7 mouse cellular contexts compared by ENCODE assay signal in the genomic region with DNA sequence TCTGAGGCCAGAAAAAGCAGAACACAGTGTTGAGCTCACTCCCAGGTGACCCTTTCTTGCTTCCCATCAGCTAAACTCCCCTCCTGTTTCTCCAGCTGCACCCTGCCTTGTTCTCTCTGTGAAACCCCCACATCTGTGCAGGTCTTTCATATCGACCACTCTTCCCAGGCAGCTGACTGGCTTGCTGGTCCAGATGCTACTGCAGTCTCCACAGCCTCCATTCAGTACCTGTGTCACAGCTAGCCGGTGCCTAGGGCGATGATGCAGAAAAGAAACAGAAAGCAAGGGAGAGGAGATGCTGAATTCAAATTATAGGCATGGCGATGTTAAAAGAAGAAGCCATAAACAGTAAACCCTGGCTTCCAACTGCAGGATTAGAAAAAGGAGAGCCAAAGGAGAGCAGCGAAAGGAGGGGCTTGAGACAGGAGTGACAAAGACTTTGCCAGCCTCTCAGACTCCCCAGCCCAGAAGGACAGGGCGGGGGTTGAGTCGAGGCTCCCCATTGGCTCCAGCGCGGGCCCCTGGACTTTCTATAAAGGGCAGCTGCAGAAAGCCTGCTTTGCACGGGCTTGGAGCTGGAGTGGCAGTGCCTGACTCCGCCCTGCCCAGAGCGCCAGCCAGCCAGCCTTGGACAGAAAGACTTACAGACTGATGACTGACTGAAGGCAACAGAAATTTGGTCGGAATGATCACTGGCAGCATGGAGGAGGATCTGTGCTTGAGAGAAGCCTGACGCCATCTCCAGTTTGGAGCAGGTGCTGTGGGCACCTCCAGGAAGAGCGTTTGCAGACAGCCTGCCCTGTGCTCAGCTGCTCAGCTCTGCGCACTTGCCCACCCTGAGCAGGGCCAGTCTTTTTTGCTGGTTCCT. TPM values are rescaled to one million over a fixed set of nuclear protein-coding genes. Genes with fewer than 3 reads are reported as not detected.
DNase-seq lines count a peak whose midpoint lies in the region; ATAC-seq and TF ChIP-seq lines count a peak whose summit lies in the region.

A gene (plus strand): TSS at position 535 of the 868 bp plus-strand sequence.

- no peaks in the 10 kb centered on the region for H3K36me3 ChIP-seq in hindbrain, embryonic 13.5 days
- H3K36me3 ChIP-seq in midbrain, postnatal 0 days (ENCODE audit: insufficient read depth, low read length): no peaks in the 10 kb centered on the region

- H3K4me2 ChIP-seq in hindbrain, embryonic 13.5 days: peak within 1 kb of the TSS; percentile 53
- H3K4me2 ChIP-seq in midbrain, postnatal 0 days (ENCODE audit: low read depth, low read length, poor library complexity, severe bottlenecking): peak within 1 kb of the TSS; percentile 52

- 0 out of 2 replicates have a peak, but pooled peaks have one; percentile 1 for TF ChIP-seq CTCF in midbrain, postnatal 0 days (IDR thresholded peaks at IDR 0.05)

- H3K9ac ChIP-seq in hindbrain, embryonic 13.5 days: peak within 1 kb of the TSS; percentile 63
- H3K9ac ChIP-seq in midbrain, postnatal 0 days (replicated peaks; ENCODE audit: low read length, poor library complexity, severe bottlenecking): peak within 1 kb of the TSS; percentile 57

- peak; percentile 80 for DNase-seq in brain, adult 2 months (ENCODE audit: low read depth, low spot score)
- DNase-seq in gastrocnemius, adult 18-20 months (ENCODE audit: low spot score): peak; percentile 24
- peak; percentile 54 to 68 for DNase-seq in left cerebral cortex, postnatal 10 days (ENCODE audit: extremely low spot score in 1 of 2, low spot score in 2 of 2)
- DNase-seq in midbrain, postnatal 0 days (ENCODE audit: low spot score): peak; percentile 79
- peak; percentile 3 for DNase-seq in testis, postnatal 14 days (ENCODE audit: low spot score)

- 22% methylated on average over 15 of the region's 16 CpGs for WGBS in hindbrain, embryonic 13.5 days
- 17% methylated on average over 16 of the region's 16 CpGs for WGBS in midbrain, postnatal 0 days

- no peaks in the 10 kb centered on the region for H3K27me3 ChIP-seq in hindbrain, embryonic 13.5 days
- no peaks in the 10 kb centered on the region for H3K27me3 ChIP-seq in midbrain, postnatal 0 days (ENCODE audit: insufficient read depth, low read length)

- ATAC-seq in common myeloid progenitor, adult 5-6 weeks (replicated peaks; ENCODE audit: low read depth, poor library complexity, severe bottlenecking): peak; percentile 93
- peak; percentile 99 for ATAC-seq in hindbrain, embryonic 13.5 days (ENCODE audit: low FRiP score)
- peak; percentile 99 for ATAC-seq in midbrain, postnatal 0 days (ENCODE audit: low FRiP score)

- no peaks in the 10 kb centered on the region for H3K9me3 ChIP-seq in hindbrain, embryonic 13.5 days
- no peaks in the 10 kb centered on the region for H3K9me3 ChIP-seq in midbrain, postnatal 0 days (ENCODE audit: low read length)

- intact Hi-C loops in left cerebral cortex, postnatal 10 days (cut with DNase I): no loop called here

- H3K4me1 ChIP-seq in hindbrain, embryonic 13.5 days (replicated peaks): no peaks in the 10 kb centered on the region
- H3K4me1 ChIP-seq in midbrain, postnatal 0 days (ENCODE audit: insufficient read depth, low read length): no peaks in the 10 kb centered on the region

- H3K4me3 ChIP-seq in hindbrain, embryonic 13.5 days: peak within 1 kb of the TSS; percentile 44
- peak within 1 kb of the TSS; percentile 36 for H3K4me3 ChIP-seq in midbrain, postnatal 0 days (ENCODE audit: low read depth, low read length)

- peak within 1 kb of the TSS; percentile 55 for H3K27ac ChIP-seq in hindbrain, embryonic 13.5 days
- H3K27ac ChIP-seq in midbrain, postnatal 0 days (ENCODE audit: low read depth, low read length): peak within 1 kb of the TSS; percentile 59; the same call in 1 of the 2 replicates

RNA-seq across cellular contexts. Expression of the gene that starts here (rescaled TPM):
- total RNA-seq in common myeloid progenitor, adult 5-6 weeks (2017): 0.18 TPM in 1 of 2 replicates, not detected in the other
- under 1 TPM; 0.21 to 0.26 TPM for total RNA-seq in gastrocnemius, adult 18-20 months (2021)
- 5.3 and 6.2 TPM in 2 replicates for polyA plus RNA-seq in hindbrain, embryonic 13.5 days (2015; fragmentation: Nextera tagmentation; extraction: Ambion mirVana)
- 10 to 100 TPM; 11.7 to 16.5 TPM for total RNA-seq in left cerebral cortex, postnatal 10 days (2021)
- total RNA-seq in midbrain, postnatal 0 days (2014; rRNA removed): 34.2 and 37.0 TPM in 2 replicates
- polyA plus RNA-seq in midbrain, postnatal 0 days (2015; fragmentation: Nextera tagmentation; extraction: Ambion mirVana): 7.2 and 8.2 TPM in 2 replicates

Comparison
In these comparisons a context has a peak if more than half of its experiments do, and no peak if none do; other contexts are left out.
1. Peak in every context shown above with its lines: DNase-seq, ATAC-seq, H3K4me3 ChIP-seq and H3K27ac ChIP-seq.
2. RNA of the gene that starts here (total RNA-seq): 34.2 to 37.0 TPM in midbrain, postnatal 0 days and 11.7 to 16.5 TPM in left cerebral cortex, postnatal 10 days; 0.21 to 0.26 TPM in gastrocnemius, adult 18-20 months and 0.18 TPM in common myeloid progenitor, adult 5-6 weeks; every median in the first group is over 10 times any median in the second.
3. Peak in ATAC-seq in common myeloid progenitor, adult 5-6 weeks; RNA of the gene not detected or under 1 TPM.
4. Peak in DNase-seq in gastrocnemius, adult 18-20 months; RNA of the gene not detected or under 1 TPM.
5. DNase-seq: peak in every context shown above with its lines; median percentile 80 in brain, adult 2 months; 79 in midbrain, postnatal 0 days; 61 in left cerebral cortex, postnatal 10 days; 24 in gastrocnemius, adult 18-20 months; 3 in testis, postnatal 14 days.